Mouse (Mus musculus): ENCODE results near the gene Gtf2h5.

GRCm38 (mm10) chr17:6062793-6063192, 16.8 kb upstream of the Gtf2h5 start:
- no peak for TF ChIP-seq POLR2A (IDR thresholded peaks at IDR 0.05; ENCODE audit: control insufficient read depth, low read depth, low read length)
- TF ChIP-seq CTCF (IDR thresholded peaks at IDR 0.05; ENCODE audit: control insufficient read depth, insufficient read depth, insufficient replicate concordance, low read depth, low read length) = no peak

Data from testis, adult 2 months (tissue).